Mouse (Mus musculus) heart, embryonic 15.5 days (tissue): ENCODE measurements around the gene Fgf18. TPM values are rescaled to one million over a fixed set of nuclear protein-coding genes. Genes with fewer than 3 reads are reported as not detected.

Source experiments
- ATAC-seq: fragments of 200-750 bp; cut with Nextera tagmentation; replicated peaks from 2 replicates; pipeline ENCODE4 v1.8.0; 2017; ENCODE audit warnings: low read depth, moderate TSS enrichment; ENCODE audit not compliant: insufficient number of reproducible peaks, insufficient read depth, low FRiP score
- H3K27ac ChIP-seq: fragments of 300-500 bp; sonication (generic); 2 replicates; pipeline ENCODE4 v1.5.1; 2015; ENCODE audit warnings: mild to moderate bottlenecking, inconsistent platforms
- H3K27me3 ChIP-seq: fragments of 300-500 bp; sonication (generic); 2 replicates; pipeline ENCODE4 v1.6.1; 2015; ENCODE audit warnings: inconsistent platforms
- H3K36me3 ChIP-seq: fragments of 300-500 bp; sonication (generic); 2 replicates; pipeline ENCODE4 v1.6.1; 2015; ENCODE audit warnings: mild to moderate bottlenecking, inconsistent platforms
- H3K4me1 ChIP-seq: fragments of 300-500 bp; sonication (generic); replicated peaks from 2 replicates; pipeline ENCODE4 v1.6.1; 2015; ENCODE audit warnings: inconsistent platforms
- H3K4me2 ChIP-seq: fragments of 300-500 bp; sonication (generic); 2 replicates; pipeline ENCODE4 v1.6.1; 2015; ENCODE audit warnings: inconsistent platforms, mild to moderate bottlenecking, moderate library complexity
- H3K4me3 ChIP-seq: fragments of 300-500 bp; sonication (generic); 2 replicates; pipeline ENCODE4 v1.5.1; 2015; ENCODE audit warnings: mild to moderate bottlenecking, inconsistent platforms
- H3K9ac ChIP-seq: fragments of 300-500 bp; sonication (generic); 2 replicates; pipeline ENCODE4 v1.6.1; 2015; ENCODE audit warnings: mild to moderate bottlenecking, inconsistent platforms
- H3K9me3 ChIP-seq: fragments of 300-500 bp; sonication (generic); replicated peaks from 2 replicates; pipeline ENCODE4 v1.6.1; 2016; ENCODE audit warnings: inconsistent platforms
- WGBS: fragments of 180-500 bp; shearing (Covaris S2); methylation state at CpG from one replicate; pipeline ENCODE4 v1.1.7; 2015; ENCODE audit warnings: mixed read lengths; 5-methylcytosine and 5-hydroxymethylcytosine counted together
- polyA plus RNA-seq: library from polyadenylated mRNA; unstranded; fragments of >200 nt; fragmentation: Nextera tagmentation; extraction: Ambion mirVana; gene quantifications from 2 replicates; pipeline ENCODE4 v1.2.1, GENCODE M21; 2015

Fgf18 gene
- polyA plus RNA-seq, 1 experiment from 2014 or later: 9.5 TPM

DNA sequence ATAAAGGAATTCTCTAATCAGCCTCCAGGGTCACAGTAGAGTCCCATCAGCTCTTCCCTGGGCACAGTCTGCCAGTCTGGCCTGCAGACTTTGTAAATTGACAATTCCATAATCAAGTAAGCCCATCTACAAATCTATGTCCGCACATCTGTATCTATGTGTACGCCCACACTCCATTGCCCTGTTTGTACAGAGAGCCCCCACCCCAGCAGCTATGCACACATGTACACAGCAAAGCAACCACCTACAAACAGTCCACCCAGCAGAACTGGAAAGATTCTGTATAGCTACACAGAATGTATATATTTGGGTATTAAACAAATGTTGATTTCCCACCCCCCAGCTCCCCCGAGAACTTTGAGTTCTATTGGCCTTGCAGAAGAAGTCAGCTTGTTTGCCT, 62.1 kb downstream of the Fgf18 start:
- Histone ChIP-seq H3K9me3 (no peaks in the 10 kb centered on the region), H3K4me1 (peaks cover 6% of the 10 kb centered on the region), H3K4me3 (no peak overlapping the region), H3K36me3 (no peaks in the 10 kb centered on the region), H3K9ac (no peak overlapping the region), H3K4me2 (no peak overlapping the region), H3K27ac (no peak overlapping the region), H3K27me3 (0 out of 2 replicates have a peak, but pooled peaks cover 1% of the 10 kb centered on the region)
- ATAC-seq: no peak
- WGBS: 94% methylated on average over 3 of the region's 3 CpGs

DNA sequence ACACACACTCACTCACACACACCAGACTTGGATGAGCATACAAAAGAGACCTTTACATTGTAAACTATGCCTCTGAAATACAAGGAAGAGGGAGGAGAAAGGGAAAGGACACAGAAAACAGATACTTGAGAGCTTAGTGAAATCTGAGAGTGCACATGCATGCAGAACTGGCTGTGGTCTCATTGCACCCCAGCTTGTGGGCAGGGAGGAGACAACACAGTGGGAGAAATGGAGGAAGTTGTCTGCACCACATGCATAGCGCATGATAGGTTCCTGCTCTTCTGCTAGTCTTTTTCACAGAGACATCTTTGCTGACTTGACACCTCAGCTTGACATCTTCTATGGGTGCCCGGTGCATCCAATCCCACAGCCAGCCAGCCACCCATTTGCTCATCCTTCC, 63.2 kb downstream of the Fgf18 start:
- no peak for ATAC-seq
- Histone ChIP-seq H3K4me2 (no peak overlapping the region), H3K9ac (no peak overlapping the region), H3K27ac (no peak overlapping the region), H3K36me3 (no peaks in the 10 kb centered on the region), H3K4me1 (no peaks in the 10 kb centered on the region), H3K9me3 (no peaks in the 10 kb centered on the region), H3K27me3 (peaks cover 8% of the 10 kb centered on the region; the same call in 1 of the 2 replicates), H3K4me3 (no peak overlapping the region)
- whole genome bisulfite sequencing: 74% methylated on average over 2 of the region's 2 CpGs

DNA sequence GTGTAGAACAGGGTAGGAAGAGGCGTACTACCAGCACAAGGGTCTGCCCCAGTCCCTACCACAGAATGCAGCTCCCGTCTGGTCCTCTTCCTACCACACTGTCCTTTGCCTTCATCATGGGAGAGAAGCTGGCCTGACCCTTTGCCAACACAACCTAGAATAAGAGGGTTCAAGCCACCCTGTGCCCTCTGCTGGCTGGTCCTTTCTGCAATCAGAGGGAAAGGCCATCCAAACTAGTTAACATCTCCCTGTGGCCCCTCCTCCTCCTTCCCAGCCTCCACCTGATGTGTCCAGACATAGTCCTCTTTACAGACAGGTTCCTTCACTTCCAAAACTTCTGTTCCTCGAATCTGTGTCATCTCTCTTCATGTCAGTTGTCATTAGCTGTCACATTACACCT, 66.0 kb downstream of the Fgf18 start:
- ATAC-seq: no peak
- no peaks in the 10 kb centered on the region for H3K9me3 ChIP-seq
- peaks cover 28% of the 10 kb centered on the region for H3K27me3 ChIP-seq
- H3K9ac ChIP-seq: no peak overlapping the region
- H3K4me1 ChIP-seq: no peaks in the 10 kb centered on the region
- no peak overlapping the region for H3K4me2 ChIP-seq
- no peak overlapping the region for H3K27ac ChIP-seq
- 69% methylated on average over 3 of the region's 3 CpGs for WGBS
- no peaks in the 10 kb centered on the region for H3K36me3 ChIP-seq
- H3K4me3 ChIP-seq: no peak overlapping the region

DNA sequence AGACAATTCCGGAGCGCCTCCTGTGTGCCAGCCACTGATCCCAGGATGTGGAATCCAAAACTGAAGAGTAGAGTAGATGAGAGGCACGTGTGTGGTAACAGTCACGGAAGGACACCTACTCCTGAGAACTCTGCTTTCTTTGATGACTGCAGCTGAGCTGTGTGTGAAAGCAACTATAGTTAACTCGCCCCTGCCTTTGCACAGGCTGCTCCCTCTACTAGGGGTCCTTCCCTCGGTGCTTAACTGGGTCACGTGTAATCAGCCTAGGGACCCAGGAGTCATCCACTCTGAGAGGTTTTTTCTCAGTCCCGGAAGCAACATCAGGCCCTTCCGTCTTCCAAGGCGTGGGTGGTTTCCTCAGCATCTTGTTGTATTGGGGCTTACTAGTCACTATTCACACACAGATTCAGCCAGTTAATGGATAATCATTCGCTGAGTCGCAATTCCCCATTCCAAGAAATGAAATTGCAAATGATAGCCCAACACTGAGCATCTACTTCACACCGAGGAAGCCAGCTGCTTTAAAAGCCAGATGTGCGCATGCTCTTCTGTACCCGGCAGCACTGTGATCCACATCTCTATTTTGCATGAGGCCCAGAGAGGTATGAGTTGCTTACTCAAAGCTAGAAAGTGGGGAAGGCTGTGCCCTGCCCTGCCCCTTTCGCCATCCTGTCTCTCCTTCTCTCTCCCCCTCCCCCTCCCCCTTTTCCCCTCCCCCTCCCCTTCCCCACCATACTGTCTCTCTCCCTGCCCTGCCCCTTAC, 67.0 kb downstream of the Fgf18 start:
- WGBS: 54% methylated on average over 16 of the region's 16 CpGs
- no peak overlapping the region for H3K4me2 ChIP-seq
- H3K27me3 ChIP-seq: peaks cover 34% of the 10 kb centered on the region
- no peaks in the 10 kb centered on the region for H3K36me3 ChIP-seq
- no peak for ATAC-seq
- no peak overlapping the region for H3K4me3 ChIP-seq
- H3K27ac ChIP-seq: no peak overlapping the region
- peaks cover 3% of the 10 kb centered on the region for H3K4me1 ChIP-seq
- no peak overlapping the region for H3K9ac ChIP-seq
- H3K9me3 ChIP-seq: no peaks in the 10 kb centered on the region

DNA sequence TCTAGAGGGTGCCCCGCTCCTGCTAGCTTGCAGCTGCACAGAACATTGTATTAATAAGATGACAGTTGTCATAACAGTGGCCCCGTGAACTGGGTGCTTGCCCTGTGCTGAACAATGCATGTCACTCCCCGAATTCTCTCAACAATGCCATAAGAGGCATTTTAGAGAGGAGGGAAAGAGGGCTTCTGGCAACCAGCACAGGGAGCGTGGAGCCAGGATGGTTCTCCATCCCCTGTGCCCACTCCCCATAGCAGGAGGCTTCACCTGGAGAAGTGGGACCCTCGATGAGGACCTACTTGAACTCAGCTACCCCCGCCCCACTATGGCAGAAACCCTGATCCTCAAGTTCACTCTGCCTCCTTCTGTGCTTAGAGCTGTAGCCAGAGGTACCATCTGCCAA, 67.8 kb downstream of the Fgf18 start:
- Histone ChIP-seq H3K27ac (no peak overlapping the region), H3K36me3 (no peaks in the 10 kb centered on the region), H3K27me3 (peaks cover 34% of the 10 kb centered on the region), H3K4me2 (no peak overlapping the region), H3K4me3 (no peak overlapping the region), H3K4me1 (peaks cover 8% of the 10 kb centered on the region), H3K9ac (no peak overlapping the region), H3K9me3 (no peaks in the 10 kb centered on the region)
- 65% methylated on average over 6 of the region's 6 CpGs for WGBS
- no peak for ATAC-seq

DNA sequence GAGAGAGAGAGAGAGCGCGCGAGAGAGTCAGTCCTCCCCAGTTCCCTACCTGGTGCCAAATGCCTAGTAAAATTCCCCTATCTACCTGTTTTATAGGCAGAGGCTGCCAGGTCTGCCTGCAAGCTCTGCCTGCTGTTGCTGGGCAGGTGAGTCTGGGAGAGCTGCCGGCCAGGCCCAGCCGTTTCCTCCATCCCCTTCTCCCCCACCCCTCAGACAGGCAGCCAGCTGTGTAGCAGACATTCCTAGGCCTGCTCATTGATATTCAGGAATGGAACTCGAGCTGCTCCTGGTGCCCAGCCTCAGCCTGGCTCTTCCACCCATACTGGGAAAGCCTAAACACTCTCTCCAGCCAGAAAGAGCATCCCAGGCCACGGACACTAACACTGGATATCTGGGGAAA, 69.2 kb downstream of the Fgf18 start:
- Histone ChIP-seq H3K4me3 (no peak overlapping the region), H3K9ac (no peak overlapping the region), H3K4me2 (no peak overlapping the region), H3K27me3 (peaks cover 34% of the 10 kb centered on the region), H3K4me1 (peaks cover 8% of the 10 kb centered on the region), H3K27ac (no peak overlapping the region), H3K9me3 (no peaks in the 10 kb centered on the region), H3K36me3 (no peaks in the 10 kb centered on the region)
- WGBS: 31% methylated on average over 7 of the region's 7 CpGs
- ATAC-seq: no peak

DNA sequence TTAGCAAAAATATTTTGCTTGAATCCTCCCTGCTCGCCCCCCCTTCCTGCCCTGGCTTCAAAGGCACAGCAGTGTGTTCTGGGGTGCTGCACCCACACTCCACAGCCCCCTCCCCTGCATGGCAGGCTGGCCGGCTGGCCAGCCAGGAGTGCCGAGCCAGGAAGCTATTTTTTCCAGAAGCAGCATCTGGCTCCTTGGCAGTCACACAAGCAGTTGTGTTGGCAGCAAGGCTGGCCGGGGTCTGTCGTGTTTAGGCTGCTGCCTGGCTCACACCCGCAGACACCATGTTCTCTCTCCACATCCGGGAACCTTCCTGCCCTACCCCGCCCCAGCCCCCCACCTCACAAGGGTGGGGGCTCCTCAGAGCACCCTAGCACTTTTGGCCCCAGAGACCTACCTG, 71.9 kb downstream of the Fgf18 start:
- H3K36me3 ChIP-seq: no peaks in the 10 kb centered on the region
- H3K9ac ChIP-seq: no peak overlapping the region
- H3K27me3 ChIP-seq: peaks cover 34% of the 10 kb centered on the region
- 27% methylated on average over 8 of the region's 8 CpGs for WGBS
- peaks cover 8% of the 10 kb centered on the region for H3K4me1 ChIP-seq
- no peak overlapping the region for H3K4me2 ChIP-seq
- peak; percentile 51; the same call in 1 of the 2 replicates for ATAC-seq
- 0 out of 2 replicates have a peak overlapping the region, but pooled peaks have one; percentile 15 for H3K27ac ChIP-seq
- H3K9me3 ChIP-seq: no peaks in the 10 kb centered on the region
- no peak overlapping the region for H3K4me3 ChIP-seq

DNA sequence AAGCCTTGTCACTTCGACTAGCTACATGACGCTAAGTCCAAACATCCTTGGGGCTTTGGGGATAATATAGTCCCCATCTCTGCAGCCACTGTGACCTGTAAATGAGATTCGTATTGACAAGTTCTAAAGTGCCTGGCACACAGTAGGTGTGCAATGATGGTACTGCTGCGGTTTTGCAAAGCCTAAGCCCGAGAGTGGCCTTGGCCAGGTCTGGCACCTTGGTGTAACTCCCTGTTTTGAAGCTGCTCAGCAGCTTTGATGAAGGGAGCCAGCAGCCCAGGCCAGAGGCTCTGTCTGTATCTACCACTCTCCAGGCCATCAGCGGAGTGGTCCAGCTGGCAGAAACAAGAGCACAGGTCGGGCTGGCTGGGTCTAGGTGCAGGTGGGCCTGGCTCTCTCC, 72.7 kb downstream of the Fgf18 start:
- Histone ChIP-seq H3K9ac (no peak overlapping the region), H3K4me1 (peaks cover 8% of the 10 kb centered on the region), H3K9me3 (no peaks in the 10 kb centered on the region), H3K36me3 (no peaks in the 10 kb centered on the region), H3K4me2 (no peak overlapping the region), H3K4me3 (no peak overlapping the region), H3K27me3 (peaks cover 29% of the 10 kb centered on the region), H3K27ac (peak overlapping the region; percentile 1)
- WGBS: 59% methylated on average over 7 of the region's 7 CpGs
- ATAC-seq: 0 out of 2 replicates have a peak, but pooled peaks have one; percentile 23

DNA sequence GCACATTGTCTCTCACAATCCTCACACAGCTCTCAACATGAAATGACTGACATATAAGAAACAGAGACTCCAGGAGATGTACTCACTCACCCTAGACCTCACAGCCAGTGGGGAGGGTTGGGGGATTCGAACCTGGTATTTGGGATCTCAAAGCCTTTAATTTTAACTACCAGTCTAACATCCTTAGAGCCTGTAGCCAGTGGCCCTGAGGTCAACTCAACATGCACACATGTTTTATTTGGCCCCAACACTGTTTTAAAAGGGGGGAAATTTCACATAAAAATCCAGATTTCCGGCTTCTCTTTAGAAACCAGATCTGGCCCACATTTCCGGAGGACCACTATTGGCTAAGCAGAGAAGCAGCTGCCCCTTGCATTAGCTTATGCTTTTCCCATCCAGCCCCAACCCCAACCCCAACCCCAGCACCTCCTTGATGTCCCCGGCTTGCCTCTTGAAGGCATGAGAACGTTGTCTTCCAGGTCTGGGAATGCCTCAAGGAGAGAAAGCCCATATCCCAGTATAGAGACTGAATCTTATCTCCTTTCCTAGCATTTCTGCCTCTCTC, 75.8 kb downstream of the Fgf18 start:
- WGBS: 79% methylated on average over 5 of the region's 5 CpGs
- H3K4me2 ChIP-seq: no peak overlapping the region
- peaks cover 8% of the 10 kb centered on the region for H3K4me1 ChIP-seq
- H3K9ac ChIP-seq: no peak overlapping the region
- H3K27ac ChIP-seq: no peak overlapping the region
- peaks cover 8% of the 10 kb centered on the region; the same call in 1 of the 2 replicates for H3K27me3 ChIP-seq
- H3K9me3 ChIP-seq: no peaks in the 10 kb centered on the region
- no peaks in the 10 kb centered on the region for H3K36me3 ChIP-seq
- H3K4me3 ChIP-seq: no peak overlapping the region
- no peak for ATAC-seq

DNA sequence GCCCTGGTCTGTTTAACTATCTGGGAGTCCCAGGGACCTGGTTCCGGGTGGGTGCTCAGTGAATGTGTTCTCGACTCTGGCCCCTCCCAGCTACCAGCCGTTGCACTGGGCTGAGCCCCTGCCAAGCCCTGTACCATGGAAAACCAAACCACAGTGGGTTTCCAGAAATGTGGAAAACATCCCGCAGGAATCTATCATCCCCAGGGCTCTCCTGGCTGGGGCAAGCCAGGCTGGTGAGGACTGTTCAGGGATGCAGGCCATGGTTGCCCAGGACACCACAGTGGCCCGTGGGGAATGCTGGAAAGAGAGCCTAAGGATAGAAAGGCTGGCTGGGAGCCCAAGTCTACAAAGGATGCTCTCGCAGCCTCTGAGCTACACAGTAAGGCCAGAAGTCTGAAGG, 76.7 kb downstream of the Fgf18 start:
- Histone ChIP-seq H3K4me2 (no peak overlapping the region), H3K27me3 (no peaks in the 10 kb centered on the region), H3K27ac (no peak overlapping the region), H3K9ac (no peak overlapping the region), H3K4me3 (no peak overlapping the region), H3K36me3 (no peaks in the 10 kb centered on the region), H3K9me3 (no peaks in the 10 kb centered on the region), H3K4me1 (peaks cover 8% of the 10 kb centered on the region)
- WGBS: 67% methylated on average over 6 of the region's 6 CpGs
- no peak; the same call in 1 of the 2 replicates for ATAC-seq
